Mouse (Mus musculus): Measurements from ENCODE around the gene Bsn.

- no peak for TF ChIP-seq GATA1 (IDR thresholded peaks at IDR 0.05; ENCODE audit: borderline replicate concordance, low read length)
- no peak for TF ChIP-seq TAL1 (conservative IDR thresholded peaks at IDR 0.05; ENCODE audit: low read depth, low read length)
- no peak for TF ChIP-seq CTCF (IDR thresholded peaks at IDR 0.05; ENCODE audit: low read depth, low read length)
- no peak for TF ChIP-seq POLR2AphosphoS5 (IDR thresholded peaks at IDR 0.05; ENCODE audit: insufficient replicate concordance, low read depth, low read length)
- TF ChIP-seq GATA2 (IDR thresholded peaks at IDR 0.05; ENCODE audit: borderline replicate concordance, low read depth, low read length) = no peak
Observed at GRCm38 (mm10) chr9:108217936-108218543, 27.9 kb upstream of the Bsn start.
